Mouse (Mus musculus) liver, embryonic 14.5 days (tissue): ENCODE measurements around the gene Cenpe. TPM values are rescaled to one million over a fixed set of nuclear protein-coding genes. Genes with fewer than 3 reads are reported as not detected.

Experiments used
- ATAC-seq: fragments of 200-750 bp; cut with Nextera tagmentation; 2 replicates; pipeline ENCODE4 v1.8.0; 2017; ENCODE audit warnings: moderate number of reproducible peaks, mild to moderate bottlenecking, moderate library complexity; ENCODE audit not compliant: insufficient read depth
- DNase-seq, 3 experiments: peaks; one replicate each; pipeline ENCODE4 v3.0.0-alpha.2; 2012 to 2013; ENCODE audit warnings: low read depth in 3 of 3, low spot score in 3 of 3
- H3K27ac ChIP-seq: fragments of 300-500 bp; sonication (generic); 2 replicates; pipeline ENCODE4 v1.5.1; 2014; ENCODE audit warnings: moderate library complexity, mild to moderate bottlenecking, control low read depth, inconsistent platforms
- H3K27me3 ChIP-seq: fragments of 300-500 bp; sonication (generic); 2 replicates; pipeline ENCODE4 v1.6.1; 2014; ENCODE audit warnings: mild to moderate bottlenecking, low read length, moderate library complexity; ENCODE audit not compliant: control insufficient read depth, insufficient read depth
- H3K36me3 ChIP-seq: fragments of 300-500 bp; sonication (generic); replicated peaks from 2 replicates; pipeline ENCODE4 v1.6.1; 2014; ENCODE audit warnings: low read depth; ENCODE audit not compliant: control insufficient read depth, insufficient read depth
- H3K4me1 ChIP-seq, 2 experiments: fragments of 200-500 bp in 1 of 2; fragments of 300-500 bp in 1 of 2; sonication (generic) in 1 of 2; replicated peaks; 2 replicates each; pipeline ENCODE4 v1.6.1; 2012 to 2014; ENCODE audit warnings: antibody characterized with exemption in 1 of 2, inconsistent platforms in 1 of 2, low read length in 1 of 2; ENCODE audit not compliant: control insufficient read depth in 2 of 2, insufficient read depth in 2 of 2
- H3K4me2 ChIP-seq: fragments of 300-500 bp; sonication (generic); 2 replicates; pipeline ENCODE4 v1.6.1; 2014; ENCODE audit warnings: low read depth, mild to moderate bottlenecking, control low read depth, moderate library complexity
- H3K4me3 ChIP-seq, 2 experiments: fragments of 200-500 bp in 1 of 2; fragments of 300-500 bp in 1 of 2; sonication (generic) in 1 of 2; 2 replicates each; pipeline ENCODE4 v1.5.1; 2012 to 2014; ENCODE audit warnings: low read depth in 2 of 2, low read length in 2 of 2, mild to moderate bottlenecking in 2 of 2, control low read depth in 1 of 2, inconsistent platforms in 1 of 2, moderate library complexity in 1 of 2; ENCODE audit not compliant: insufficient read depth in 1 of 2
- H3K9ac ChIP-seq: fragments of 300-500 bp; sonication (generic); replicated peaks from 2 replicates; pipeline ENCODE4 v1.6.1; 2014; ENCODE audit warnings: mild to moderate bottlenecking, control low read depth, moderate library complexity
- H3K9me3 ChIP-seq: fragments of 300-500 bp; sonication (generic); 2 replicates; pipeline ENCODE4 v1.6.1; 2016; ENCODE audit warnings: low read length, mixed read lengths; ENCODE audit not compliant: control insufficient read depth
- CTCF ChIP-seq: IDR thresholded peaks from 2 replicates; pipeline ENCODE4 v1.5.1; 2016; ENCODE audit warnings: antibody characterized with exemption, low read depth, control low read depth
- EP300 ChIP-seq: IDR thresholded peaks from 2 replicates; pipeline ENCODE4 v1.6.1; 2016; ENCODE audit warnings: antibody characterized with exemption, low read depth
- WGBS: fragments of 180-500 bp; shearing (Covaris S2); extraction: QIAGEN DNeasy Blood & Tissue Kit; methylation state at CpG from one replicate; pipeline ENCODE4 v1.1.7; 2014; ENCODE audit not compliant: insufficient replicate concordance; 5-methylcytosine and 5-hydroxymethylcytosine counted together
- polyA plus RNA-seq, 2 experiments: library from polyadenylated mRNA; depleted of rRNA in 1 of 2; stranded (reverse) in 1 of 2; unstranded in 1 of 2; fragments of >200 nt; fragmentation: Nextera tagmentation in 1 of 2; extraction: Ambion mirVana in 1 of 2; gene quantifications; 2 replicates each; pipeline versions ENCODE4 v1.2.1 to v1.2.3; 2012 to 2014

Gene Cenpe
- polyA plus RNA-seq, 2 experiments, result 22.0 to 24.2 TPM

- no peak for ATAC-seq
- no peaks in the 10 kb centered on the region for H3K27me3 ChIP-seq
- no peak overlapping the region for H3K27ac ChIP-seq
- no peak overlapping the region for H3K9ac ChIP-seq
- 78% methylated on average over 1 of the region's 1 CpGs for WGBS
- DNase-seq, result no peak
- no peak for TF ChIP-seq CTCF
- no peak for TF ChIP-seq EP300
- no peaks in the 10 kb centered on the region for H3K9me3 ChIP-seq
- H3K4me2 ChIP-seq, result no peak overlapping the region
- H3K4me1 ChIP-seq, result no peaks in the 10 kb centered on the region
- no peak overlapping the region for H3K4me3 ChIP-seq
- no peaks in the 10 kb centered on the region for H3K36me3 ChIP-seq
Measured at GRCm38 (mm10) chr3:135295559-135295958, 83.2 kb downstream of the Cenpe start.

- no peak for TF ChIP-seq CTCF
- no peak for TF ChIP-seq EP300
- Histone ChIP-seq H3K4me1 (no peaks in the 10 kb centered on the region), H3K27ac (no peak overlapping the region), H3K27me3 (no peaks in the 10 kb centered on the region), H3K9me3 (no peaks in the 10 kb centered on the region), H3K4me3 (no peak overlapping the region), H3K36me3 (no peaks in the 10 kb centered on the region), H3K4me2 (no peak overlapping the region), H3K9ac (no peak overlapping the region)
- ATAC-seq, result no peak
- DNase-seq, result no peak
- WGBS, result 44% methylated on average over 3 of the region's 3 CpGs
Measured at GRCm38 (mm10) chr3:135298560-135298959, 86.2 kb downstream of the Cenpe start.

DNA sequence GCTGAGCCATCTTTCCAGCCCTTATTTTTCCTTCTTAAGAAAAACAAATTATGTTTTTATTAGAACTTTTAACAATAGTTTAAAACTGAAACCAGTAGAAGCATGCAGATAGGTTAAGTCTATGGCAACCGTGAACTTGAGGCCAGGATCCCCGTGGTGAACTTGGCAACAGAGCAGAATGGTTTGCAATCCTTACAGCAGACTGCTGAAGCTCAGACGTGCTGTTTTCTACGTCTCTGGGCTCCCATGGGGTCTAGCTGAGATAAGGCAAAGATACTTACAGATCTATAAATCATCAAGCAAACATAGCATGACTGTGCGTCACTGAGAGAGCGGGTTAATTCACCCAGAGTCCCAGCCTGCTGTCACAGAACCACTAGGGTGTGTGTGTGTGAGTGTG is 87.7 kb downstream of the Cenpe start:
- H3K4me1 ChIP-seq, result no peaks in the 10 kb centered on the region
- H3K9me3 ChIP-seq, result no peaks in the 10 kb centered on the region
- no peak overlapping the region for H3K4me2 ChIP-seq
- WGBS, result 48% methylated on average over 6 of the region's 6 CpGs
- ATAC-seq, result no peak
- no peak for DNase-seq
- no peak overlapping the region for H3K9ac ChIP-seq
- TF ChIP-seq EP300, result no peak
- TF ChIP-seq CTCF, result no peak
- H3K4me3 ChIP-seq, result no peak overlapping the region
- H3K27me3 ChIP-seq, result no peaks in the 10 kb centered on the region
- no peaks in the 10 kb centered on the region for H3K36me3 ChIP-seq
- H3K27ac ChIP-seq, result no peak overlapping the region

- peaks cover 0 to 3% of the 10 kb centered on the region in 2 experiments; a peak in 1 of 4 replicates for H3K4me1 ChIP-seq
- H3K9me3 ChIP-seq, result no peaks in the 10 kb centered on the region
- no peak overlapping the region for H3K9ac ChIP-seq
- no peak overlapping the region for H3K4me2 ChIP-seq
- H3K4me3 ChIP-seq, result no peak overlapping the region
- WGBS, result 48% methylated on average over 6 of the region's 6 CpGs
- no peak overlapping the region for H3K27ac ChIP-seq
- H3K36me3 ChIP-seq, result no peaks in the 10 kb centered on the region
- TF ChIP-seq EP300 (no peak), CTCF (no peak)
- no peak for ATAC-seq
- H3K27me3 ChIP-seq, result no peaks in the 10 kb centered on the region
- DNase-seq, result no peak
Measured at GRCm38 (mm10) chr3:135304060-135304459, 91.7 kb downstream of the Cenpe start.

DNA sequence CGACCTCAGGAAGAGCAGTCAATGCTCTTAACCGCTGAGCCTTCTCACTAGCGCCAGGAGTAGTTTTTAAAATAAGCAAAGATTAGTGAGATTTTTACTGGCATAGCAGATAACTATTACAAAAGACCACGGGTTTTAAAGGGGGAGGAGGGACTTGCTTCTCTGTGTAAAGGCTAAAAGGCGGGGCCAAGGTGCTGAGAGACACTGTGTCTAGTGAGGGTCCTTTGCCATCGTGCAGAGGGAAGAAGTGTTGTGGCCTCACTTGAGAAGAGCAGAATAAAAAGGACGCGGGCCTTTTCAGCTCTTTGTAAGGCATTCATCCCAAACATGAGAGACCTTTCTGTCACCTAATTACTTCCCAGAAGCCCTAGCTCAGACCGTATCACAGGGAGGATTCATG is 92.2 kb downstream of the Cenpe start:
- no peaks in the 10 kb centered on the region for H3K9me3 ChIP-seq
- H3K4me3 ChIP-seq, result no peak overlapping the region
- H3K4me1 ChIP-seq, result peaks cover 0 to 3% of the 10 kb centered on the region in 2 experiments; a peak in 1 of 4 replicates
- WGBS, result 43% methylated on average over 9 of the region's 9 CpGs
- no peaks in the 10 kb centered on the region for H3K27me3 ChIP-seq
- TF ChIP-seq EP300, result no peak
- TF ChIP-seq CTCF, result no peak
- no peak for DNase-seq
- no peak overlapping the region for H3K4me2 ChIP-seq
- no peak overlapping the region for H3K27ac ChIP-seq
- no peak overlapping the region for H3K9ac ChIP-seq
- no peak for ATAC-seq
- H3K36me3 ChIP-seq, result no peaks in the 10 kb centered on the region
